Mouse (Mus musculus) kidney, postnatal 4 days (tissue): ENCODE measurements at regions not wholly inside any gene's neighbourhood (a gene's known extent, or its start where the extent isn't known, plus 50 kb on each side); places are given as distances from the start of the nearest gene placed in this dataset.

Experiments
- DNase-seq, 2 experiments: peaks; one replicate each; pipeline ENCODE4 v3.0.0; 2021; ENCODE audit warnings: mixed read lengths in 2 of 2

- peak; percentile 36 to 54 for DNase-seq
These were observed 89.7 kb downstream of the Mn1 start for GRCm38 (mm10) chr5:111506821-111507220.

- no peak for DNase-seq
These were observed 90.2 kb downstream of the Mn1 start for GRCm38 (mm10) chr5:111507332-111507731.

DNA sequence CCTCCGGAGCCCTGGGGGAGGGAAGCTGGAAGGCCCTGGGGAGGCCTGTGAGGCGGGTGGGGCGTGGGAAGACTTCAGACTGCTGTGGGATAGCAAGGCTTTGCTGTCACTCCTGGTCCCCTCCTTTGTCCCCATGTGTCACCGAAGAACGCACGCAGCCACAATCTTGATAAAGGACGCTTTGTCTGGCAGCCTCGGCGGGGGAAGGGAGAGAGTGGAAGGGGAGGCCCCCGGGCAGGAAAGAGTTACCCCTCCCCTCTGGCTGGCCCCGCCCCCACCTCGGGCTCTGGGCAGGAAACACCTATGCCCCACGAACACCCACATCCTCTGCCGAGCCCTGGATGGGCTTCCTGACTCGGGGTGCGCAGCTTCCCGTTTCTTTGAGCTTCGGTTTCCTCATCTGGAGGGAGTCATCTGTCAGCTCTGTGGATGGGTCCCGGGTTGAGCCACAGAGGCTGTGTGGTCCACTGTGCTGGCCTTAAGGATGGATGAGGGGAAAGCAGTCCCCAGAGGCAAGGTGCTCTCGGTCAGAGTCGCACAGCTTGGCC is 91.9 kb downstream of the Mn1 start:
- DNase-seq: peak; percentile 69 to 82

- DNase-seq: peak in 1 of 2 experiments; percentile 47
These were observed 92.5 kb downstream of the Mn1 start for GRCm38 (mm10) chr5:111509575-111510057.

DNA sequence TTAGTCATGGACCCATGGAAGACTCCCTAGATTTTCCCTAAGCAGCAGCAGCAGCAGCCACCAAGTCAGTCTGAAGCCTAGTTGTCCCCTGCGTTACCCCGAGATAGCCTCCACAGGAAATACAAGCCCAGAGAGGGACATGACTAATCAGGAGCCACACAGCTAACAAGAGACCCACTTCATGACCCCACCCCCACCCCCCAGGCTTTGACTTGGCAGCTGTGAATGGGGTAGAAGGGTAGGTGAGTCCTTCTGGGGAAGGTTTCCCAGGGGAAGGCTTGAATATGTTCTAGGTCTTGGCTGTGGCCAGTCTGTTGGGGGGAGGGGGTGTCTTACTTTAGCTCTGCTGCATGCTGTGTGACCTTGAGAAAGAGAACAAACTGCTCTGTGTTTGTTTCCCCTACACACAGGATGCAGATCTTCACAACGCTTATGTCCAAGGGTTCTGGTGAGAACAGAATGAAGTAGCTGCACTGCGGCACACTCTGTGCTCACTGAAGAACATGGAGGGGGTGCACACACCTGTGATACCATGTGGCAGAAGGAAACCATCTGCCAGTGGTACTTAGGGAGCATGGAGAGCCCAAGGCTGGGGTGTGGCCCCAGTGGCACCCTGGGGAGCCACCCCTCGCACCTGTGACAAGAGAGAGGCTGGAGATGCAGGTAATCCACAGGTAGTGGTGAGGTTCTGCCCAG is 93.2 kb downstream of the Mn1 start:
- no peak for DNase-seq

GRCm38 (mm10) chr5:111510879-111511231 is 93.7 kb downstream of the Mn1 start:
- DNase-seq: no peak

- peak; percentile 31 to 32 for DNase-seq
These were observed 94.8 kb downstream of the Mn1 start for GRCm38 (mm10) chr5:111511982-111512381.

GRCm38 (mm10) chr5:111513976-111514375 is 96.8 kb downstream of the Mn1 start:
- no peak for DNase-seq

- DNase-seq: no peak
These were observed 101.9 kb downstream of the Mn1 start for GRCm38 (mm10) chr5:111519059-111519458.

DNA sequence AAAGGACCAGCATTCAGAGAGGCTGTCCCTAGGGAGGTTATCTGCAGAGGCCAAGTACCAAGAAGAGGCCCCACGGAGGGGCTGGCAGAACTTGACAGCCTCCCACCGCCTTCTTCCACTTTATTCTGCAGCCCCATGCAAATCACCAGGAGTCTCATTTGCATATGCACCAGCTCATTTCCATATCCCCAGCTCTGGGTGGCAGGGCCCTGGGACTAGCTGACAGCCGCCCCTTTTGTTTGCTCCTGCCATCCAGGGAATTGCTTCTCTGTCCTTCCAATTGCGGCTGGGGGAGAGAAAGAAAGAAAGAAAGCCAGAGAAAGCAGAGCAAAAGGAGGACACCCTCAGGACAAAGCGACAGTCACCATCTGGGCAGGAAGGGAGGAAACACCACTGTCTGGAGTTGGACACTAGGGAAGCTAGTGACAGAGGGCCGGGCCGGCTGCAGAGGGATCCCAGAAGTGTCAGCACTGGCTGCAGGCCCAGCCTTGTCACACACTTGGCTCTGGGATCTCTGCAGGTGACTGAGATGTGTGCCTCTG is 102.4 kb downstream of the Mn1 start:
- peak; percentile 38 to 50 for DNase-seq

- DNase-seq: no peak
These were observed 104.7 kb downstream of the Mn1 start for GRCm38 (mm10) chr5:111521866-111522265.

- peak in 1 of 2 experiments; percentile 35 for DNase-seq
These were observed 105.4 kb downstream of the Mn1 start for GRCm38 (mm10) chr5:111522586-111522985.

- no peak for DNase-seq
These were observed 110.6 kb downstream of the Mn1 start for GRCm38 (mm10) chr5:111527741-111528140.

DNA sequence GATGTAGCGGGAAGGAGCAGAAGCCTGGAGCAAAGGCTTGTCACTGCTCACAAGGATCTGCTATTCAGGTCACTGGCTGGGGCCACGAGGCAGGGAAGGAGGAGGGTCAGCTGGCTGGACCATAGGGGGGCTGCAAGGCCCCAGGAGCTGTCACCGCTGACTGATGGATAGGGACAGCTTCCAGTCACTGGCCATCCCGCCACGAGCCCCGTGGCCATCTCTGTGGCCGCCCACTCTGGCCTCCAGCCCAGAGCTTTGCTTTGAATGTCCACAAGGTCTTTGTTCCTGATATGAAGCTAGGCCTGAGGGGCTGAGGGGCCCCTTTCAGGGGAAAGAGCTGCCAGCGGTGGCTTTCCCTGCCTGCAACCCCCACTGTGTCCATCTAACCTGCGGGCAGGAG is 111.9 kb downstream of the Mn1 start:
- peak; percentile 61 to 67 for DNase-seq

DNA sequence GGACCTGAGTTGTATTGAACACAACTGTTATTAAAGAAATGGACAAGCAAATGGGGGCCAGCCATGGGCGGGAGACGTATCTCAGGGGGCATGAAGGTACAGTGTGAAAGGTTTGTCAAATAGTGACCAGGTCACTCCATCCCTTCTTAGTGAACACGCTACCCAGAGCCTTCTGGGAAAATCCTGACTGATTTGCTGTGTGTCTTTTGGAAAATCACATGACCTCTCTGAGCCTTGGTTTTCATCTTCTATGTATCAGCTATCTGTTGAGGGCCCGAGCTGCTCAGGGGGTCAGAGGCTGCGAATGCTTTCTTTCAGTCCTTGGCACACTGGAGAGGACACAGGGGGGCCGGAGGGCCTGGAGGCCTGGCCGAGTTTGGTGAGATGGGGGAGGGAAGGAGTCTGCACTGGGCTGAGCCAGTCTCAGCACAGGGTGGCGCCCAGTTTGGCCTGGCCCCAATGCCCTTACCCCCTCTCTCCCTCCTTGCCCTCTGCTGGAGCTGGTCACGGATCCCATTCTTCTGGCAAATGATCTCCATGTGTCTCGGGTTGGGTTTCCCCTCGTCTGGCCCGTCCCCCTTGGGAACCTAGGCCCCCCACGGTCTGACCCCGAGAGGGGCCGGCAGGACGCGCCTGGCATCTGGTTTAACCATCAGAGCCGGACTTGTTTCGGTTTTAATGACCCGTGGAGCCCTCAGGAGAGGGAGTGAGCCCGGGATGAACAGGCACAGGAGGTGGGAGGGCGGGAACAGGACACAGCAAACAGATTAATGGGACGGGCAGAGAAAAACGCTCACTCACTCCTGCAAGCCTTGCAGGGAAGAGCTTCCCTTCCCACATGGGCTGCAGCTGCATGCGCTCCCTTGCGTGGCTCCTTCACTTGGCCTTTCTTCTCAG is 113.7 kb downstream of the Mn1 start:
- DNase-seq: peak; percentile 64 to 76

- DNase-seq: no peak
These were observed 115.4 kb downstream of the Mn1 start for GRCm38 (mm10) chr5:111532446-111533035.

GRCm38 (mm10) chr5:111535978-111536377 is 118.8 kb downstream of the Mn1 start:
- peak; percentile 75 to 84 for DNase-seq

GRCm38 (mm10) chr5:111538560-111539450 is 121.6 kb downstream of the Mn1 start:
- no peak for DNase-seq

DNA sequence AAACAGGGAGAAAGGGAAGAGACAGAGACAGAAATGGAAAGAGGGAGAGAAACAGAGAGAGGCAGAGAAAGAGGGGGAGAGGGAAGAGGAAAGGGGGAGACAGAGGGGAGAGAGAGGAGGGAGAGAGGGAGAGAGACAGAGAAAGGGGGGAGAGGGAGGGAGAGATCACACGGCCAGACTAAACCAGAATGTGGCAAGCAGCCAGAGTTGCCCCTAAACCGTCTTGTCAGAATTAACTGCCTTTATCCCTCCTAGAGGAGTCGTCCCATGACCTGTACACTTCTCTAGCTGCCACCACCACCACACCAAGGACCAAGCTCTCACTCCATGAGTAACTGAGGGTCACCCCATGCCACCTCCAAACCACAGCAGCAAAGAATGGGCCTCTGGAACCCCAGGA is 123.3 kb downstream of the Mn1 start:
- no peak for DNase-seq

- no peak for DNase-seq
These were observed 124.9 kb downstream of the Mn1 start for GRCm38 (mm10) chr5:111542077-111542476.

DNA sequence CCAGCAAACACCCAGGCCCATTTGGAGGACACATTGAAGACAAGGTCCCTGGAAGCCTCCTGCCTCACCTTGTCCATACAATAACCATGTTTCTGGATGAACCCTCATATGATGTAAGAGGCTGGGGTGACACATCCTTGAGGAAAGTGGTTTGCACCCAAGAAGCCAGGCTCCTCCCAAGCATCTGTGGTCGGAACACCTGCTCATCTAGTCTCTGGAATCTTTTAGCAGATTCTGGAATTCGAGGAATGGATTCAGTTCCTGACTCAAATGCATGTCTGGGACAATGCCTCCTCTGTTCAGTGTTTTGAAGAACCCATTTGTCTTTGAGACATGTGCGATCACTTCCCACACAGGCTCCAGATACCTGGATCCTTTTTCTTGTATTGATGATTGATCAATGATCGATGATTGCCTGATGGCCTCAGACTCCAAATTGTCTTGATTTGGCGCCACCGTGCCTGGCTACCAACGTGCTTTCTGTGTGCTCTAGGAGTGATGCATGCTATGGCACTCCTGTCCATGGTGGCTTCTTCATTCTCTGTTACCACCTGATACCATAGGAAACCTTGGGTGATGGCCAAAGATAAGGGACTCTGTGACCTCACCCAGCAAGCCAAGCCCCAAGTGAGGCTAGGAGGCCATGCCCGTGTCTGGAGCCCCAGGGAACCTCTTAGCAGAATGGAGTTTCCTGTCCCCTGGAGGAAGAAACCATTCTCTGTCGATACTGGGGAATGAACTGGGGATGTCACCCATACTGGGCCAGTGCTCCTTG is 126.7 kb downstream of the Mn1 start:
- no peak for DNase-seq
